Mouse (Mus musculus) kidney, postnatal 25 days (tissue): ENCODE measurements around the gene Tceal9.

Experiments
- DNase-seq, 2 experiments: peaks; one replicate each; pipeline ENCODE4 v3.0.0; 2021; ENCODE audit warnings: mixed read lengths in 2 of 2

Gene Tceal9

DNA sequence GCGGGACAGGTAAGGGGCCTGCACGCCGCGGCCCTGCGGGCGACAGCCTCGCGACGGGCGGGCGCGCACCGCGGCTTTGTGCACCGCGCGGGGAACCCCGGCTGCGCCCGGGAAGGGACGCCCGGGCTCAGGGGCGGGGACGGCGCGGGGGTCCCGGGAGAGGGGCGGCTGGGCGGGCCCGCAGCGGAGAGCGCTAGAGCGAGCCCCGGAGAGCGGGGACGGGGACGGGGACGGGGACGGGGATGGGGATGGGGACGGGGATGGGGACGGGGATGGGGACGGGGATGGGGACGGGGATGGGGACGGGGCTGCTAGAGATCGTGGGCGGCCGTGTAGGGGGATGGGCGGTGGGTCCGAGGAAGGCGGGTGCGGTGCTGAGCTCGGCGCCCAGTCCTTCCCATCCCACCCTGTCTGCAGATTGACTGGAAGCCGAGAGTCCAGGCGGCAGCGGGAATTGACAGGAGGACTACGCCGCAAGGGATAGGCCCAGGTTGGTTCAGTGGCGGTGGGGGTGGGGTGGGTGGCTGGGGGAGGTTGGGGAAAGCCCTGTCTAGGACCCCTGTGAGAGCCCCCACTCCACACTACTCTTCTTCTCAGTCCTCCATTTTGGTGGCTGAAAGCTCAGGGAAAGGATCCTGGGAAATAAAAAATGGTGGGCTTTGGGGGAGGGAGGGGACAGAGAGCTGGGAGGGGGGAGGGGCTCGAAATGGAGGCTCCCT lies 25.7 kb downstream of the Tceal9 start:
- peak in 1 of 2 experiments; percentile 41 for DNase-seq

GRCm38 (mm10) chrX:136274542-136274941 lies 29.7 kb downstream of the Tceal9 start:
- DNase-seq: no peak

DNA sequence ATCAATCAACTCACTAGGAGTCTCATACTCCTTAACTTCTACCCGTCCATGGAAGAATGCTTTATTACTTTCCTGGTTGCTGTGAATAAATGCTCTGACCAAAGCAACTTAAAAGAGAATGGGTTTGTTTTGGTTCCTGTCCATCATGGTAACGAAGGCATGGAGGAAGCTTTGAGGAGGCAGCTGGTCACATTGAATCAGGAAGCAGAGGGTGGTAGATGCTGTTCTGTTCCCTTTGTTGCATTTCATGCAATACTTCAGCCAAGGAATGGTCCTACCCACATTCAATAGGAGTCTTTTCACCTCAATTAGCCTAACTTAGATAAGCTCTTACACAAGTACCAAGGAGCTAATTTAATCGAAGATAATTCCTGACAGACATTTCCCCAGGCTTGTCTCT lies 30.5 kb downstream of the Tceal9 start:
- DNase-seq: no peak

DNA sequence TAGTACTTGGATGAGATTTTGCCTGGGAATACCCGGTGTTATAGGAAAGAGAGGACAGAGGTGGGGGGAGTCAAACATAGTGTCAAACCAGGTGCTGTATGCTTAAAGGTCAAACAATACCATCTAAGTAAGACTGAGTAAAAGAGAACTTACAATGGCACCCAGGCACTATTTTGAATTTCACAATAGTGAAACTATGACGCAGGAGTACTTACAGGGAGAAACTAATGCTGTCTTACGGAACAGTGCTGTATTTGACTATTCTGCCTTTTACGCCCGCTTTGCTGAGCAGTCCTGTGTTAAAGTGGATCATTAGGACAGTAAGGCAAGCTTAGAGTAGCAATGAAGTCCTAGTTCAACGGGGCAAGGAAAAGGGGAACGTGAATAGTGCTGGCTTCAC lies 32.7 kb downstream of the Tceal9 start:
- DNase-seq: no peak

GRCm38 (mm10) chrX:136278401-136278800 lies 33.5 kb downstream of the Tceal9 start:
- DNase-seq: no peak

DNA sequence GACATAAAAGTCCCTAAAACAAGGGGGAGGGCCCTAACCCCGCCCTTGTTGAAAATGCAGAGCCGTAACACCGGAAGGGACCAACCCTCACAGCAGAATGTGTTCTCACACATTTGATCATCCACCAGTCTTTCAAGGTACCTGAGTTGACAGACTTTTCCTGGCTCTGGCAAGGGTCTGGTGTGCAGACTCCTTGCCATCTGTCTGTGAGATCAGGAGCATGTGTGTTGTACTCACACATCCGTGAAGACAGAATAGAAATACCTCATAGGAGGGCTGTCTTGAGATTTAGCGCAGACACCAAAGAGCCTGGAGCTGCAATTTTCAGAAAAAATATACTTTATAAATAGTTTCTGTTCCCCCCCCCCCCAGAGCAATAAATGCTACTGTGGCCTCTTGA lies 34.5 kb downstream of the Tceal9 start:
- no peak for DNase-seq

- no peak for DNase-seq
Measured at GRCm38 (mm10) chrX:136290817-136291281, 46.0 kb downstream of the Tceal9 start.
